Mouse (Mus musculus) C2C12 (cell line): Measurements from ENCODE around the gene Mecp2. TPM values are rescaled to one million over a fixed set of nuclear protein-coding genes. Genes with fewer than 3 reads are reported as not detected.

Source experiments
- H3K27me3 ChIP-seq: one replicate; pipeline ENCODE4 v1.6.1; 2011; ENCODE audit not compliant: control insufficient read depth, insufficient read depth, insufficient read length
- H3K36me3 ChIP-seq: one replicate; pipeline ENCODE4 v1.6.1; 2011; ENCODE audit not compliant: control insufficient read depth, insufficient read depth
- H3K4me3 ChIP-seq: one replicate; pipeline ENCODE4 v1.5.1; 2011; ENCODE audit warnings: mild to moderate bottlenecking, control low read depth; ENCODE audit not compliant: poor library complexity, insufficient read depth, severe bottlenecking
- H3K79me2 ChIP-seq: one replicate; pipeline ENCODE4 v1.6.1; 2011; ENCODE audit not compliant: control insufficient read depth, insufficient read depth
- H3K79me3 ChIP-seq: one replicate; pipeline ENCODE4 v1.6.1; 2011; ENCODE audit warnings: low read depth, control low read depth
- H3ac ChIP-seq: one replicate; pipeline ENCODE3; 2011; ENCODE audit warnings: low read depth; ENCODE audit not compliant: control insufficient read depth, insufficient read length
- CEBPB ChIP-seq: IDR thresholded peaks from one replicate; pipeline ENCODE4 v1.6.1; 2011; ENCODE audit warnings: low read depth, mild to moderate bottlenecking, control low read depth, moderate library complexity
- CTCF ChIP-seq: IDR thresholded peaks from one replicate; pipeline ENCODE4 v1.5.1; 2011; ENCODE audit not compliant: control insufficient read depth, insufficient read depth, insufficient read length
- FOSL1 ChIP-seq: IDR thresholded peaks from one replicate; pipeline ENCODE4 v1.8.0; 2011; ENCODE audit warnings: mild to moderate bottlenecking, low read length; ENCODE audit not compliant: poor library complexity, insufficient read depth, severe bottlenecking
- MAX ChIP-seq: IDR thresholded peaks from one replicate; pipeline ENCODE4 v1.6.1; 2011; ENCODE audit warnings: mild to moderate bottlenecking, control low read depth
- MYOD1 ChIP-seq: IDR thresholded peaks from one replicate; pipeline ENCODE4 v1.6.1; 2011; ENCODE audit warnings: low read depth; ENCODE audit not compliant: control insufficient read depth, insufficient read length
- MYOG ChIP-seq: IDR thresholded peaks from one replicate; pipeline ENCODE4 v1.6.1; 2011; ENCODE audit not compliant: control insufficient read depth, insufficient read length; ENCODE audit errors: extremely low read depth
- USF1 ChIP-seq: IDR thresholded peaks from one replicate; pipeline ENCODE4 v1.6.1; 2011; ENCODE audit warnings: low read depth, mild to moderate bottlenecking, control low read depth, moderate library complexity
- polyA plus RNA-seq: library from polyadenylated mRNA; unstranded; fragments of >200 nt; fragmentation: generic; extraction: Trizol; gene quantifications from one replicate; pipeline ENCODE4 v1.2.1, GENCODE M21; 2012; ENCODE audit warnings: missing spikeins

Mecp2 gene
- polyA plus RNA-seq, 1 experiment: 7.0 TPM

- Histone ChIP-seq H3K79me3 (no peaks in the 10 kb centered on the region), H3K79me2 (no peaks in the 10 kb centered on the region), H3K4me3 (no peak overlapping the region), H3K27me3 (no peaks in the 10 kb centered on the region), H3K36me3 (peaks cover 6% of the 10 kb centered on the region), H3ac (no peak overlapping the region)
- TF ChIP-seq FOSL1 (no peak), CTCF (no peak), USF1 (no peak), MYOD1 (no peak), MYOG (no peak), CEBPB (no peak), MAX (no peak)
Observed at GRCm38 (mm10) chrX:74030000-74030399, 105.2 kb downstream of the Mecp2 start.

DNA sequence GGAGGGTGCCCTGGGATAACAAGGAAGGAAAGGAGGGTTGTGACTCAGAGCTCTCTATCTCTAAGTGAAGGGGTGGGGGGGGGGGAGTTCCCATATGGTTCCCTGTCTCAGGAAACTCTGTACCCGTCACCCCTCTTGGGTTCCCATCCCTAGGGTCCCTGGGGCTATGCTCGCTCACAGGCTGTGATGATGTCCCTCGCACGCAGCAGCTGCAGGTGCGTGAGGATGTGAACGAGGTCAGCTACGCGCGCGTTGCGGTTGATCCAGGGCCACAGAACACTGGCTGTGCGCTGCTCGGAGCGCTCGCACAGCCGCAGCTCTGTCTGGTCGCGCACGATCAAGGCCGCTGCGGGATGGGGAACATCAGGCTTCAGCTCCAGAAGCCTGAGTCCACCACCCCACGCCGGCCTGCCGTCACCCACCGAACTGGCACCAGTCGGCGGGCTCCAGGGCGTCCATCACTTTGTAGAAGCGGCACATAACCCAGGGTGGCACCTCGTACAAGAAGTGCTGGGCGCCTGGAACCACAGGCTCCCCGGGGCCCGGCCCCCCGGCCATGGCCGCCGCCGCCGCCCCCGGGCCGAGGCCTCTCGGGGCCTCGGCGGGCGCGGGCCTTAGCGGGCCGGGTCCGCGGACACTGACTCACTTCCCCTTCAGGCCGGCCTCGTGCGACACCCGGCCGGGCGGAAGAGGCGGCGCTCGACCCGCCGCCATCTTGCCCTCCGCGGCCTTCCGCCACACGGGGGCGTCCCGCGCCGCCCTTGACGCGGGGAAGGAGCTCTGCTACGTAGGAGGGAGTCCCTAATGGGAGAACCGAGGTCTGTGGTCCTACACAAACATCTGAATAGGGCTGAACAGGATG is 111.7 kb downstream of the Mecp2 start, which contains the start of gene Irak1:
Gene Irak1, minus strand, starts transcription at position 731 of the 862 bp plus-strand sequence.
- peaks cover 15% of the 10 kb centered on the region for H3K36me3 ChIP-seq
- H3K79me3 ChIP-seq: peaks cover 2% of the 10 kb centered on the region
- no peaks in the 10 kb centered on the region for H3K27me3 ChIP-seq
- peaks cover 20% of the 10 kb centered on the region for H3K79me2 ChIP-seq
- TF ChIP-seq MYOG: no peak
- TF ChIP-seq CTCF: peak; percentile 87
- TF ChIP-seq MAX: peak; percentile 77
- peak within 1 kb of the TSS; percentile 73 for H3ac ChIP-seq
- peak within 1 kb of the TSS; percentile 53 for H3K4me3 ChIP-seq

DNA sequence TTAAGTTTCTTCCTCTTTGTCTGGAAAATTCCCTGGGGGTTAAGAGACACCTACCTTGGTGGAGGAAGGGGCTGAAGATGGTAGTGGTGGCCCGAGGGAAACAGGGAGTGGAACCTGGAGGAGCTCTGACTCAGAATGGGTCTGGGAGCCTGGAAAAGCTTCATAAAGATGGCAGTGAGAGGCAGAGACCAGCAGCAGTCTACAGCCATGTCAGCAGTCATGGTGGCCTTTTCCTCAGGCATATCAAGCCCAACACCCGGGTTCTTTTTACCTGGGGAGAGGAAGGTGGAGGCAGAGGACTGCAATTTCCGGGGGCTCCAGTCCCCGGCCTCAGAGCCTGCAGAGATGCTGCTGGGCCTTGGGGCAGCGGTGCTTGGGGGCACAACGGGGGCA is 112.4 kb downstream of the Mecp2 start:
- H3K36me3 ChIP-seq: peaks cover 15% of the 10 kb centered on the region
- H3K79me3 ChIP-seq: peaks cover 2% of the 10 kb centered on the region
- no peaks in the 10 kb centered on the region for H3K27me3 ChIP-seq
- peak overlapping the region; percentile 15 for H3ac ChIP-seq
- peaks cover 20% of the 10 kb centered on the region for H3K79me2 ChIP-seq
- peak overlapping the region; percentile 53 for H3K4me3 ChIP-seq
- no peak for TF ChIP-seq MYOD1
- TF ChIP-seq CEBPB: no peak
- no peak for TF ChIP-seq FOSL1
- no peak for TF ChIP-seq USF1
- TF ChIP-seq MAX: no peak
- TF ChIP-seq CTCF: no peak
- no peak for TF ChIP-seq MYOG

GRCm38 (mm10) chrX:74014597-74014996 is 120.6 kb downstream of the Mecp2 start:
- Histone ChIP-seq H3K4me3 (no peak overlapping the region), H3K79me2 (no peaks in the 10 kb centered on the region), H3K36me3 (peaks cover 3% of the 10 kb centered on the region), H3ac (no peak overlapping the region), H3K79me3 (no peaks in the 10 kb centered on the region), H3K27me3 (no peaks in the 10 kb centered on the region)
- TF ChIP-seq MAX: no peak
- TF ChIP-seq FOSL1: no peak
- no peak for TF ChIP-seq CEBPB
- TF ChIP-seq CTCF: no peak
- no peak for TF ChIP-seq USF1
- no peak for TF ChIP-seq MYOD1
- TF ChIP-seq MYOG: no peak

DNA sequence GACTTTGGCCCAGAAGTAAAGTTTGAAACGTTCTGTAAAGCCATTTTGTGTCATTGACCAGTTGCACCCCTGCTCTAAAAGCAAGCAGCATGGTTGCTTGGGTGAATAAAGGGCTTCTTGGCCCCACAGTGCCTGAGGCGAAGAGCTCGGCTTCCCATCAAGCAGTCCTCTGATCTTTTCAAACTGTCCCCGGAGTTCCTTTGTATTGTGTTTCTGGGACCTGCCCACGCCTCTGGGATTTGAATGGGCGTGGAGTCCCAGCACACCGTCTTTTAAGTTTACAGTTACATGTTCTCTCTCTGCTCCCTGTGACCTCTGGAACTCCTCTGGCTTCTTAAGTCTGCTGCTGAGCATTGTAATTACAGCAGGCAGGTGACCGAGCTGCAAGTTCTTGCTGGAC is 127.1 kb downstream of the Mecp2 start:
- Histone ChIP-seq H3ac (no peak overlapping the region), H3K79me3 (no peaks in the 10 kb centered on the region), H3K79me2 (no peaks in the 10 kb centered on the region), H3K27me3 (no peaks in the 10 kb centered on the region), H3K4me3 (no peak overlapping the region), H3K36me3 (no peaks in the 10 kb centered on the region)
- TF ChIP-seq MYOD1: no peak
- TF ChIP-seq USF1: no peak
- no peak for TF ChIP-seq MYOG
- TF ChIP-seq CTCF: no peak
- TF ChIP-seq CEBPB: no peak
- no peak for TF ChIP-seq MAX
- no peak for TF ChIP-seq FOSL1
